8 mouse cellular contexts compared by ENCODE assay signal in genomic region chr7:144470545-144471059, GRCm38 (mm10). TPM values are rescaled to one million over a fixed set of nuclear protein-coding genes. Genes with fewer than 3 reads are reported as not detected.
DNase-seq lines count a peak whose midpoint lies in the region; ATAC-seq and TF ChIP-seq lines count a peak whose summit lies in the region.

TSS of gene Cttn (minus strand) at chr7:144471009.

- ATAC-seq in hematopoietic stem cell, adult 5-6 weeks (replicated peaks in 1 of 2; ENCODE audit: insufficient read depth in 1 of 2, low FRiP score in 2 of 2, low TSS enrichment in 1 of 2, low read depth in 1 of 2, poor library complexity in 2 of 2, severe bottlenecking in 2 of 2), result peak; percentile 30 to 47; a peak in 2 of 4 replicates

- H3K4me1 ChIP-seq in lung, adult 2 months (ENCODE audit: control insufficient read depth, insufficient read depth, low read length), result no peaks in the 10 kb centered on the region

- 5% methylated on average over 30 of the region's 30 CpGs for WGBS in lung, adult 2 months

- TF ChIP-seq POLR2A in lung, adult 2 months (IDR thresholded peaks at IDR 0.05; ENCODE audit: borderline replicate concordance, extremely low read depth, low read depth, low read length), result peak; percentile 73

- DNase-seq in MN1 (ENCODE audit: low spot score), result peak; percentile 90
- DNase-seq in cerebellum, postnatal 10 days, result peak; percentile 95
- peak; percentile 84 to 90 for DNase-seq in frontal cortex, adult 2 months (ENCODE audit: extremely low spot score in 1 of 2, low spot score in 1 of 2)
- DNase-seq in layer of hippocampus, adult 8-10 months (ENCODE audit: low spot score in 2 of 2), result peak; percentile 84 to 88
- peak; percentile 88 for DNase-seq in lung, adult 2 months
- peak; percentile 80 for DNase-seq in ovary, postnatal 10 days (ENCODE audit: low spot score)
- peak; percentile 59 for DNase-seq in thymus, postnatal 0 days (ENCODE audit: low spot score)

- TF ChIP-seq CTCF in lung, adult 2 months (IDR thresholded peaks at IDR 0.05; ENCODE audit: insufficient read depth, low read length), result no peak

- H3K4me3 ChIP-seq in lung, adult 2 months (replicated peaks; ENCODE audit: extremely low read depth, low read depth, low read length), result peak within 1 kb of the TSS; percentile 82

RNA-seq across cellular contexts. Expression of gene Cttn, which starts in this region (rescaled TPM):
- polyA plus RNA-seq in frontal cortex, adult 2 months (2012; rRNA removed), result 155 and 178 TPM in 2 replicates
- total RNA-seq in hematopoietic stem cell, adult 5-6 weeks (2017), result 33.5 and 65.6 TPM in 2 replicates
- total RNA-seq in layer of hippocampus, adult 8-10 months (2022), result 100 to 1,000 TPM; 151 to 178 (median 164) TPM
- 69.3 and 89.7 TPM in 2 replicates for polyA plus RNA-seq in lung, adult 2 months (2012; rRNA removed)
- 37.3 and 38.9 TPM in 2 replicates for polyA plus RNA-seq in thymus, postnatal 0 days (2015; fragmentation: Nextera tagmentation; extraction: Ambion mirVana)

Comparison
In these comparisons a context has a peak if more than half of its experiments do, and no peak if none do; other contexts are left out.
1. Peak in every context shown above with its lines: DNase-seq, ATAC-seq and H3K4me3 ChIP-seq.